Mouse (Mus musculus) inflammation-experienced regulatory T-cells (primary cell): ENCODE results near the gene Dgcr2. TPM values are rescaled to one million over a fixed set of nuclear protein-coding genes. Genes with fewer than 3 reads are reported as not detected.

Source experiments
- polyA plus RNA-seq, 2 experiments: library from polyadenylated mRNA; unstranded; fragments of 100-300 nt; shearing (Covaris generic); gene quantifications; one replicate each; pipeline ENCODE4 v1.2.1; 2017

The Dgcr2 gene
- polyA plus RNA-seq = 10 to 100 TPM; 58.5 to 75.6 TPM

GRCm38 (mm10) chr16:17898462-17898861 lies at the start of gene Dgcr2, which contains the start of gene Tssk2:
Gene Dgcr2, minus strand, starts transcription at chr16:17898562.
Gene Tssk2, plus strand, starts transcription at chr16:17898637.

GRCm38 (mm10) chr16:17928087-17928580 lies 29.8 kb upstream of the Dgcr2 start, which contains the start of gene Slc25a1:
Gene Slc25a1, minus strand, starts transcription at chr16:17928219.

DNA sequence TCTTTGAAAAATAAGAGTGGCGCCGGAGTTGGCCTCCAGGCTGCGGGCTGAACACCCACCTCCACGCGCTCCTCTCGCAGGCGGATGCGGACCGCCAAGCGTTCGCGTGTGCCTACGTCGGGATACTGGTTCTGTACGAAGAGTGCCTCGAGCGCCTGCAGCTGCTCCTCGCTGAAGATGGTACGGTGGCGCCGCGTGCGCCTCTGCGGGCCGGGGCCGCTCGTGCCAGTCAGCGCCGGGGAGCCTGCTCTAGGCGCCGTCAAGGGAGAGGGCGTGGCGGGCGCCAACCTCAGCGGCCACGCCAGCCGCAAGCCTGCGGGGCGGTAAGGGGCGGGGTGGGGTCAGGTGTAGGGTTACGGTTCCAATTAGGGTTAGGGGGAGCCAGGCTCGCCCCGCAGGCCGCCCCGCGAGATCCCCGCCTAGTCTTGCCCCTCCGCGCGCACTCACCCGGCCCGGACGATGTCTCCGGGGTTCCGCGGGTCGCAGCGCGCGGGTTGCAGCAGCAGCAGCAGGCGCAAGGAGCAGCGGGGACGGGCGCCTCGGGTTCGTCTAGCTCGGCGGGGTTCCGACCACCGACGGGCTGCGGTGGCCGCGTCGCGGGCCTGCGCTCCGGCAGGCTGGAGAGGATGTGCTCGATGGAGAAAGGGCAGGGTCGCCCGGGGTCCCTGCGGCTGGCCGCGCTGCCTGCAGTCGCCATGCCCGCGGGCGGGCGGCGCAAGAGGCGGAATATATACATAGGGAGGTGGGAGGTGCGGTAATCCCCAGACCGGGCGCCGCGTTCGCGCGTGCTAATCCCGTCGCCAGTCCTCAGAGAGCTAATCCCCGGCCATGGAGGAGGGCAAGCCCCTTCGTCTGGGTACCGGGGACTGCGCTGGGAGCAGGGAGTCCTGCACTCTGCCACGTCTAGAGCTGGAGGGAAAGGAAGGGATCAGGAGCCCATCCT lies 16.2 kb upstream of the Dgcr2 start, which contains the start of gene Gsc2:
Gene Gsc2, minus strand, starts transcription at position 753 of the 943 bp plus-strand sequence.

DNA sequence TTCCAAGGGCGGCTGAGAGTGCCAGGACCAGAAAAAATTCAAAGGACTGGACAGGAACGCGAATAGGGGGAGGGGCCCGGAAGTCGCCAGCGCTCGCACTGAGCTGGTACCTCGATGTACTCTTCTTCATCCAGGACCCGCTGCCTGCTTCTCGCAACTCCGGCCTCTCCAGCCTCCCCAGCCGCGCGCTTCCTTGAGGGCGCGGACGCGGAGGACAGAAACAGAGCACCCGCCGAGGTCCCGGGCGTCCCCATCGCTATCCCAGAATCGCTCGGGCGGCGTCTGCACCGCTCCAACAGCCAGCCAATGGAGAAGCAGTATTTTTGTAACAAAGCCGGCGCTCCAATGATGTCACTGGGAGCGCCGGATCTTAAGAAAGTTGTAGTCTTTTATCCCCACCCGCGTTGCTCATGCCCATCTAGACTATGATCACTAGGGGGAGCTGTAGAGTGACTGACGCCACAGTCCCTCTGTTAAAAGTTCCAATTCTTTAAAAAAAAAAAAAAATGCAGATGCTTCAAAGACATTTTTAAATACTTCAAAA lies 12.8 kb upstream of the Dgcr2 start, which contains the start of gene Ess2:
Gene Ess2, minus strand, starts transcription at position 297 of the 544 bp plus-strand sequence.

GRCm38 (mm10) chr16:17893923-17894322 lies 4.4 kb downstream of the Dgcr2 start, which contains the start of gene Tssk1:
Gene Tssk1, plus strand, starts transcription at chr16:17894223.

DNA sequence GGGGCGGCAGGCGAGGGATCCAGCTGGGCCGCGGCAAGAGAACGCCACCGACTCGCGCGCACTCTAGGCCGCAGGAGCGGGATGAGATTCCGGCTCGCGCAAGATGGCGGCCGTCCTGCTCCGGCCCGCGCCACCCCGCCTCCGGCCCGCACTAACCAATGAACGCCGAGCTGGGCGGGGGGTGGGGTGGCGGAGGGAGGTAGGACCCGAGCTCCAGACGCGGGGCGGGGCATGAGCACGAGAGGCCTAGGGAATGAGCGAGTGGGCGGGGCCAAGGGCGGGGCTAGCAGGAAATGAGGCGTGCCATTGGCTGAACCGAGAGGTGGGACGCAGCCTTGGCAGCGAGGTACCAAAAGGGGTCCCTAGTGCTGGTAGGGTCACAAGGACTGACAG lies 6.8 kb downstream of the Dgcr2 start, which contains the start of gene Gm20518:
Gene Gm20518, minus strand, starts transcription at position 105 of the 393 bp plus-strand sequence.

DNA sequence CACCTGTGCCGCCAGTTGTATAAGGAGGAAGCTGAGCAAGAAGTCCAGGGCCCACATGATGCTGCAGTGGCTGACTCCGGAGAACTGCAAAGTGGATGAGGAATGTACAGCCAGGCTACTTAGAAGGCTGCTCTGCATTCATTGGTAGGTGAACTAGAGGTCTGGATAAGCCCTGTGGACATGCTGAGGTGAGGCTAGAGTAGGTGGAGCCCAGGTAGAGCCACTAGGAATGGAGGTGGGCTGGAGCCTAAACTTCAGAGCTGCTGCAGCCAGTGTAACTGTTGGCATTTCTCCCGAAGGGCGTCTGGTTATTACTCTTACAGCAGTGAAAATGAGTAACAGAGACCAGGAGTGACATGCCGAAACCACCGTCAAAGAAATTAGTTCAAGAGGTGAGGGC lies 60.3 kb downstream of the Dgcr2 start, which contains the start of gene Car15:
Gene Car15, minus strand, starts transcription at position 314 of the 400 bp plus-strand sequence.

GRCm38 (mm10) chr16:17832821-17833220 lies 65.5 kb downstream of the Dgcr2 start, which contains the start of gene B830017H08Rik:
Gene B830017H08Rik, plus strand, starts transcription at chr16:17833121.

GRCm38 (mm10) chr16:17796971-17797811 lies 101.2 kb downstream of the Dgcr2 start, which contains the start of gene Scarf2:
Gene Scarf2, plus strand, starts transcription at chr16:17797282.

Other genes with a start within 250 kb of the Dgcr2 start
- 100 to 1,000 TPM; 113 to 152 TPM for gene Med15, start 165.7 kb downstream of the Dgcr2 start, polyA plus RNA-seq
- 10 to 100 TPM; 17.2 to 17.9 TPM for gene Klhl22, start 138.9 kb downstream of the Dgcr2 start, polyA plus RNA-seq
- not detected for gene Scarf2, start 101.3 kb downstream of the Dgcr2 start, polyA plus RNA-seq
- under 1 TPM; 0.25 to 0.83 TPM for gene B830017H08Rik, start 65.4 kb downstream of the Dgcr2 start, polyA plus RNA-seq
- 1 to 10 TPM in 1 of 2 experiments, under 1 TPM in 1; 0.99 to 2.4 TPM for gene Car15, start 60.2 kb downstream of the Dgcr2 start, polyA plus RNA-seq
- under 1 TPM; 0.14 to 0.22 TPM for gene Gm20518, start 6.9 kb downstream of the Dgcr2 start, polyA plus RNA-seq
- gene Tssk1, start 4.3 kb downstream of the Dgcr2 start, polyA plus RNA-seq = under 1 TPM; 0.11 to 0.43 TPM
- gene Tssk2, start 75 bp upstream of the Dgcr2 start, polyA plus RNA-seq = 1 to 10 TPM in 1 of 2 experiments, not detected in 1; 2.0 TPM
- 10 to 100 TPM; 65.5 TPM for gene Ess2, start 12.8 kb upstream of the Dgcr2 start, polyA plus RNA-seq
- gene Gsc2, start 16.5 kb upstream of the Dgcr2 start, polyA plus RNA-seq = not detected
- gene Slc25a1, start 29.7 kb upstream of the Dgcr2 start, polyA plus RNA-seq = 10 to 100 TPM; 49.8 to 51.9 TPM
- gene Vpreb2, start 81.9 kb upstream of the Dgcr2 start, polyA plus RNA-seq = not detected
- gene Dgcr6, start 154.3 kb upstream of the Dgcr2 start, polyA plus RNA-seq = 10 to 100 TPM; 30.2 to 32.6 TPM
- 1 to 10 TPM; 3.7 to 5.0 TPM for gene Prodh, start 191.6 kb upstream of the Dgcr2 start, polyA plus RNA-seq
- gene Rtn4r, start 229.1 kb upstream of the Dgcr2 start, polyA plus RNA-seq = not detected